Mouse (Mus musculus) gastrocnemius, postnatal 25 days (tissue): Measurements from ENCODE around the gene Zfhx3. TPM values are rescaled to one million over a fixed set of nuclear protein-coding genes. Genes with fewer than 3 reads are reported as not detected.

ENCODE experiments used
- DNase-seq: peaks from one replicate; pipeline ENCODE4 v3.0.0; 2022
- total RNA-seq, 2 experiments: library from RNA; stranded (reverse); gene quantifications; 1 replicate in 1 of 2; 2 replicates in 1 of 2; pipeline ENCODE4 v1.2.3; 2021

Zfhx3 gene
- total RNA-seq, 2 experiments from 2014 or later = 11.9 to 13.3 TPM

- no peak for DNase-seq
Observed at GRCm38 (mm10) chr8:108552518-108552917, 610.1 kb downstream of the Zfhx3 start.

- DNase-seq = no peak
Observed at GRCm38 (mm10) chr8:108553808-108554577, 611.5 kb downstream of the Zfhx3 start.

- no peak for DNase-seq
Observed at GRCm38 (mm10) chr8:108554578-108555245, 612.3 kb downstream of the Zfhx3 start.

- no peak for DNase-seq
Observed at GRCm38 (mm10) chr8:108563420-108563819, 621.0 kb downstream of the Zfhx3 start.

- no peak for DNase-seq
Observed at GRCm38 (mm10) chr8:108563934-108564564, 621.6 kb downstream of the Zfhx3 start.

GRCm38 (mm10) chr8:108566035-108566434 lies 623.6 kb downstream of the Zfhx3 start:
- no peak for DNase-seq

GRCm38 (mm10) chr8:108573295-108574017 lies 631.0 kb downstream of the Zfhx3 start:
- DNase-seq = no peak

- peak; percentile 27 for DNase-seq
Observed at GRCm38 (mm10) chr8:108574101-108574500, 631.7 kb downstream of the Zfhx3 start.

- no peak for DNase-seq
Observed at GRCm38 (mm10) chr8:108577571-108577970, 635.1 kb downstream of the Zfhx3 start.

GRCm38 (mm10) chr8:108578388-108578787 lies 635.9 kb downstream of the Zfhx3 start:
- DNase-seq = no peak

GRCm38 (mm10) chr8:108579808-108580207 lies 637.4 kb downstream of the Zfhx3 start:
- no peak for DNase-seq

GRCm38 (mm10) chr8:108580364-108580763 lies 637.9 kb downstream of the Zfhx3 start:
- DNase-seq = no peak

GRCm38 (mm10) chr8:108581557-108581956 lies 639.1 kb downstream of the Zfhx3 start:
- DNase-seq = no peak

GRCm38 (mm10) chr8:108582251-108582650 lies 639.8 kb downstream of the Zfhx3 start:
- DNase-seq = no peak

- DNase-seq = no peak
Observed at GRCm38 (mm10) chr8:108583261-108583660, 640.8 kb downstream of the Zfhx3 start.

- DNase-seq = no peak
Observed at GRCm38 (mm10) chr8:108583867-108584661, 641.6 kb downstream of the Zfhx3 start.

- no peak for DNase-seq
Observed at GRCm38 (mm10) chr8:108584662-108584978, 642.2 kb downstream of the Zfhx3 start.

GRCm38 (mm10) chr8:108591037-108591436 lies 648.6 kb downstream of the Zfhx3 start:
- no peak for DNase-seq

- no peak for DNase-seq
Observed at GRCm38 (mm10) chr8:108592028-108592724, 649.7 kb downstream of the Zfhx3 start.

- peak; percentile 37 for DNase-seq
Observed at GRCm38 (mm10) chr8:108592990-108593589, 650.6 kb downstream of the Zfhx3 start.

- DNase-seq = no peak
Observed at GRCm38 (mm10) chr8:108593891-108594290, 651.4 kb downstream of the Zfhx3 start.
